Mouse (Mus musculus) bone marrow, adult 2 months (tissue): ENCODE data around the gene Wdr18.

Source experiments
- CTCF ChIP-seq: fragments of 200-500 bp; IDR thresholded peaks from 2 replicates; pipeline ENCODE4 v1.5.1; 2011; ENCODE audit warnings: low read length, control low read depth; ENCODE audit not compliant: control insufficient read depth, insufficient read depth
- POLR2A ChIP-seq: fragments of 200-500 bp; IDR thresholded peaks from 2 replicates; pipeline ENCODE4 v1.6.1; 2011; ENCODE audit warnings: low read depth, mild to moderate bottlenecking, control low read depth, low read length, borderline replicate concordance; ENCODE audit not compliant: control insufficient read depth

DNA sequence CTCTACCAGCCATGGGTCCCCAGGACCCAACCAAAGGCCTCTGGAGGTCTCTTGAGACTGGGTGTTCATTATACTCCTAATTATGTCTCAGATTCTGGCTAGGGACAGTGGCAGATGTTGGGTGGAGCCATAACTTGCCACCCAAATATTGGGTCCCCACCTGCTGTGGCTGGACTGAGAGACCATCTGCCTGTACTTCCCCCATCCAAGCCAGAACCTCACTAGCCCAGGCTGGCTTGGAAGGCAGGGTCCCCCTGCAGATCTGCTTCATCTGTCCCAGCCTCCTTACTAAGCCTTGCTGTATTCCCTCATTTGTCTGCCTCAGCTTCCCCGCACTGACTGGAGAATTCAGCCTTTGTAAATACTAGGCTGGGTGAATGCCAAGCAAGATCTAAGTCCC is 8.2 kb downstream of the Wdr18 start:
- TF ChIP-seq CTCF = no peak
- no peak for TF ChIP-seq POLR2A
